Mouse (Mus musculus): ENCODE data around the gene Ttc7b.

The Ttc7b gene

GRCm38 (mm10) chr12:100447701-100448277 is 72.8 kb downstream of the Ttc7b start:
- no peak for DNase-seq (ENCODE audit: low read depth, low spot score)

GRCm38 (mm10) chr12:100447161-100447560 is 73.5 kb downstream of the Ttc7b start:
- DNase-seq (ENCODE audit: low read depth, low spot score), result no peak

GRCm38 (mm10) chr12:100445686-100446085 is 74.9 kb downstream of the Ttc7b start:
- no peak for DNase-seq (ENCODE audit: low read depth, low spot score)

GRCm38 (mm10) chr12:100445271-100445670 is 75.4 kb downstream of the Ttc7b start:
- DNase-seq (ENCODE audit: low read depth, low spot score), result no peak

- no peak for DNase-seq (ENCODE audit: low read depth, low spot score)
Observed at GRCm38 (mm10) chr12:100444671-100445165, 75.9 kb downstream of the Ttc7b start.

GRCm38 (mm10) chr12:100443452-100443851 is 77.2 kb downstream of the Ttc7b start:
- no peak for DNase-seq (ENCODE audit: low read depth, low spot score)

- no peak for DNase-seq (ENCODE audit: low read depth, low spot score)
Observed at GRCm38 (mm10) chr12:100441609-100442008, 79.0 kb downstream of the Ttc7b start.

- no peak for DNase-seq (ENCODE audit: low read depth, low spot score)
Observed at GRCm38 (mm10) chr12:100439883-100440282, 80.7 kb downstream of the Ttc7b start.

- DNase-seq (ENCODE audit: low read depth, low spot score), result no peak
Observed at GRCm38 (mm10) chr12:100439145-100439755, 81.4 kb downstream of the Ttc7b start.

GRCm38 (mm10) chr12:100438509-100438908 is 82.1 kb downstream of the Ttc7b start:
- DNase-seq (ENCODE audit: low read depth, low spot score), result no peak

- DNase-seq (ENCODE audit: low read depth, low spot score), result no peak
Observed at GRCm38 (mm10) chr12:100437862-100438261, 82.8 kb downstream of the Ttc7b start.

GRCm38 (mm10) chr12:100435763-100436162 is 84.9 kb downstream of the Ttc7b start:
- no peak for DNase-seq (ENCODE audit: low read depth, low spot score)

- no peak for DNase-seq (ENCODE audit: low read depth, low spot score)
Observed at GRCm38 (mm10) chr12:100431830-100432229, 88.8 kb downstream of the Ttc7b start.

GRCm38 (mm10) chr12:100429414-100430114 is 91.1 kb downstream of the Ttc7b start:
- no peak for DNase-seq (ENCODE audit: low read depth, low spot score)

GRCm38 (mm10) chr12:100428183-100428582 is 92.4 kb downstream of the Ttc7b start:
- DNase-seq (ENCODE audit: low read depth, low spot score), result no peak

- DNase-seq (ENCODE audit: low read depth, low spot score), result no peak
Observed at GRCm38 (mm10) chr12:100426212-100426611, 94.4 kb downstream of the Ttc7b start.

GRCm38 (mm10) chr12:100425028-100425427 is 95.6 kb downstream of the Ttc7b start:
- DNase-seq (ENCODE audit: low read depth, low spot score), result no peak

GRCm38 (mm10) chr12:100422286-100422820 is 98.3 kb downstream of the Ttc7b start:
- DNase-seq (ENCODE audit: low read depth, low spot score), result peak; percentile 5

GRCm38 (mm10) chr12:100421538-100421937 is 99.1 kb downstream of the Ttc7b start:
- DNase-seq (ENCODE audit: low read depth, low spot score), result peak; percentile 49

- DNase-seq (ENCODE audit: low read depth, low spot score), result peak; percentile 6
Observed at GRCm38 (mm10) chr12:100420903-100421302, 99.7 kb downstream of the Ttc7b start.

- peak; percentile 31 for DNase-seq (ENCODE audit: low read depth, low spot score)
Observed at GRCm38 (mm10) chr12:100419946-100420874, 100.4 kb downstream of the Ttc7b start.
